Mouse (Mus musculus): ENCODE measurements around the gene Acsf3.

DNA sequence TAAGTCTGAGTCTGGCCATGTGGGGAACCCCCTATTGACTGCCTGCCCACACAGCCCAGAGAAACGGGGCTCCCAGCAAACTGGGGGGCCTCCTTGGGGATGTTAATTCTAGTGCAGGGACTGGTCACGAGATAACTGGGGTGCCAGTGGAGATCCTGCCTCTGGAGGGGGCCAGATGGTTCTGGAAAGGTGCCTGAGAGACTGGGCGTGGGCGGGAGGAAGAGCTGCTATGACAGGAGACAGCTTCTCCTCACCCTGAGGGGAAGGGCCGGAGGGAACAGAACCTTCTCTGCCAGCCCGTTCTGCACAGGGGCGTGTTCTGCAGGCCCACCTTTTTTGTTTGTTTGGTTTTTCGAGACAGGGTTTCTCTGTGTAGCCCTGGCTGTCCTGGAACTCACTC is 90.9 kb downstream of the Acsf3 start:
- TF ChIP-seq POLR2A (IDR thresholded peaks at IDR 0.05; ENCODE audit: insufficient read depth, low read length) (no peak), EP300 (IDR thresholded peaks at IDR 0.05; ENCODE audit: insufficient read depth, low read depth, low read length) (no peak), CTCF (IDR thresholded peaks at IDR 0.05; ENCODE audit: low read depth, low read length) (no peak)

Measured in ES-Bruce4 (cell line).